Mouse (Mus musculus): ENCODE results near the gene Cdh4.

GRCm38 (mm10) chr2:179863266-179863665 is 421.0 kb downstream of the Cdh4 start:
- TF ChIP-seq CTCF (IDR thresholded peaks at IDR 0.05; ENCODE audit: control insufficient read depth, insufficient read depth, insufficient replicate concordance, low read depth, low read length) (0 out of 2 replicates have a peak, but pooled peaks have one; percentile 14), POLR2A (IDR thresholded peaks at IDR 0.05; ENCODE audit: control insufficient read depth, low read depth, low read length) (no peak)

Measured in testis, adult 2 months (tissue).